Mouse (Mus musculus) hindbrain, embryonic 14.5 days (tissue): Measurements from ENCODE around the gene Spg21. TPM values are rescaled to one million over a fixed set of nuclear protein-coding genes. Genes with fewer than 3 reads are reported as not detected.

Source experiments
- ATAC-seq: fragments of 200-750 bp; cut with Nextera tagmentation; 2 replicates; pipeline ENCODE4 v1.8.0; 2017; ENCODE audit warnings: moderate number of reproducible peaks, mild to moderate bottlenecking, moderate TSS enrichment, moderate library complexity; ENCODE audit not compliant: low FRiP score
- DNase-seq: peaks from one replicate; pipeline ENCODE4 v3.0.0-alpha.2; 2015; ENCODE audit warnings: low spot score
- H3K27ac ChIP-seq: fragments of 300-500 bp; sonication (generic); 2 replicates; pipeline ENCODE4 v1.5.1; 2014; ENCODE audit warnings: mild to moderate bottlenecking, moderate library complexity
- H3K27me3 ChIP-seq: fragments of 300-500 bp; sonication (generic); 2 replicates; pipeline ENCODE4 v1.6.1; 2014; ENCODE audit warnings: mild to moderate bottlenecking, low read length, mixed read lengths; ENCODE audit not compliant: control insufficient read depth, insufficient read depth
- H3K36me3 ChIP-seq: fragments of 300-500 bp; sonication (generic); replicated peaks from 2 replicates; pipeline ENCODE4 v1.6.1; 2014; ENCODE audit not compliant: control insufficient read depth, insufficient read depth
- H3K4me1 ChIP-seq: fragments of 300-500 bp; sonication (generic); replicated peaks from 2 replicates; pipeline ENCODE4 v1.6.1; 2014; ENCODE audit warnings: antibody characterized with exemption, low read length, mixed read lengths; ENCODE audit not compliant: control insufficient read depth, insufficient read depth
- H3K4me2 ChIP-seq: fragments of 300-500 bp; sonication (generic); replicated peaks from 2 replicates; pipeline ENCODE4 v1.6.1; 2014; ENCODE audit warnings: mild to moderate bottlenecking, moderate library complexity
- H3K4me3 ChIP-seq: fragments of 300-500 bp; sonication (generic); replicated peaks from 2 replicates; pipeline ENCODE4 v1.5.1; 2014; ENCODE audit warnings: mild to moderate bottlenecking, low read length
- H3K9ac ChIP-seq: fragments of 300-500 bp; sonication (generic); 2 replicates; pipeline ENCODE4 v1.6.1; 2014
- H3K9me3 ChIP-seq: fragments of 300-500 bp; sonication (generic); 2 replicates; pipeline ENCODE4 v1.6.1; 2016; ENCODE audit warnings: low read length; ENCODE audit not compliant: control insufficient read depth
- WGBS: fragments of 180-500 bp; shearing (Covaris S2); extraction: QIAGEN DNeasy Blood & Tissue Kit; methylation state at CpG from one replicate; pipeline ENCODE4 v1.1.7; 2014; 5-methylcytosine and 5-hydroxymethylcytosine counted together
- polyA plus RNA-seq: library from polyadenylated mRNA; unstranded; fragments of >200 nt; fragmentation: Nextera tagmentation; extraction: Ambion mirVana; gene quantifications from 2 replicates; pipeline ENCODE4 v1.2.1, GENCODE M21; 2014

Gene Spg21
- polyA plus RNA-seq, 1 experiment from 2014 or later = 126 TPM

DNA sequence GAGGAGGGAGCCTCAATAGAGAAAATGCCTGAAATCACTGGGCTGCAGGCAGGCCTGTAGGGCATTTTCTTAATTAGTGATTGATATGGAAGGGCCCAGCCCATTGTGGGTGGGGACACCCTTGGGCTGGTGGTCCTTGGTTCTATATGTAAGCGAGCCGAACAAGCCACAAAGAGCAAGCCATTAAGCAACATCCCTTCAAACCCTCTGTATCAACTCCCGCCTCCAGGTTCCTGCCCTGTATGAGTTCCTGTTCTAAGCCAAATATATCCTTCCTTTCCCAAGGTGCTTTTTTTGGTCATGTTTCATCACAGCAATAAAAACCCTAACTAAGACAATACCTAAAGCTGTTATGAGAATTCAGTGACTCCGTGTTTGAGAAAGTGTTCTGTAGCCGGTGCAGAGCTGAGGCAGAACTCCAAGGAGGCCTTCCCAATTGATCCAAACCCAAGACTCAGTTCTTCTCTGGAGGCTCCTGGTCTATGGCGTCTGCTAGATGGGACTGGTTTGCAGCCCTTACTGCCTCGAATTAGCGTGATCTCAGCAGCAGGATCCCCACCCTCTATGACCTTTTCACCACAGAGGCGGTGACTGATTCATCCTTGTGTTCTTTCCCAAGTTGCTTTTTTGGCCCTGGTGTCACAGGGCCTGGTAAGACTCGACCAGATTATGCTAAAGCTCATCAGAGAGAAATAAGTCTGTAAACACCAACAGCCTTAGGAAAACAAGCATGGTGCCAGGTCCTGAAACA is 64.9 kb downstream of the Spg21 start:
- Histone ChIP-seq H3K27me3 (no peaks in the 10 kb centered on the region), H3K9ac (no peak overlapping the region), H3K4me3 (no peak overlapping the region), H3K36me3 (no peaks in the 10 kb centered on the region), H3K9me3 (no peaks in the 10 kb centered on the region), H3K4me1 (peaks cover 5% of the 10 kb centered on the region; the same call in 1 of the 2 replicates), H3K27ac (no peak overlapping the region), H3K4me2 (no peak overlapping the region)
- DNase-seq (no peak), ATAC-seq (no peak)
- 87% methylated on average over 10 of the region's 10 CpGs for WGBS

DNA sequence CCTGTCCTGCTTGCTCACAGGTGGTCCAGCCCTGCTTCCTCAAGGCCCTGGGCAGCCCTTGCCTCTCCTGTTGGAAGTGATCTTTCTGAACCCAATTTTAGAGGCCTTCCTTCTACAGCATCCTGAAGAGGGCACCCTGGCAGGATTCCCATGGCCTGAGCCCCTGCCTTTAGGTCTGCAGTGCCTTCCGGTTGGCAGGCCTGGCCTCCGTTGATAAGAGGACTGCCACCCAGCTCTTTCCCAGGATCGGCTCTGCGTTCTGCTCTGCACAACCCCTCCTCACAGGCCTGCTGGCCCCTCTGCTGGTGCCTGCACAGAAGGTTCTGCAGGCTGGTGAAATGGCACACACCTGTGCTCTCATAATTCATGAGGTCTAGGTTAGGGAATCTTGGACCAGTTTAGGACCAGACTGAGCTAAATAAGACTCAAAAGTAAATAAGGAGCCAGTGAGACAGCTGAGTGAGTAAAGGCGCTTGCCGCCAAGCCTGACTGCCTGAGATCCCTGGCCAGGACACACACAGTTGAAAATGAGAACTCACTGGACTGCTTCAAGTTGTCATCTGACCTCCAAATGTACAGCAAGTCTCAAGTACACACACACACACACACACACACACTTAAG is 67.8 kb downstream of the Spg21 start:
- Histone ChIP-seq H3K4me1 (no peaks in the 10 kb centered on the region), H3K27me3 (no peaks in the 10 kb centered on the region), H3K4me2 (no peak overlapping the region), H3K36me3 (no peaks in the 10 kb centered on the region), H3K9me3 (no peaks in the 10 kb centered on the region), H3K4me3 (no peak overlapping the region), H3K27ac (no peak overlapping the region), H3K9ac (no peak overlapping the region)
- DNase-seq (no peak), ATAC-seq (no peak)
- WGBS = 81% methylated on average over 6 of the region's 6 CpGs

DNA sequence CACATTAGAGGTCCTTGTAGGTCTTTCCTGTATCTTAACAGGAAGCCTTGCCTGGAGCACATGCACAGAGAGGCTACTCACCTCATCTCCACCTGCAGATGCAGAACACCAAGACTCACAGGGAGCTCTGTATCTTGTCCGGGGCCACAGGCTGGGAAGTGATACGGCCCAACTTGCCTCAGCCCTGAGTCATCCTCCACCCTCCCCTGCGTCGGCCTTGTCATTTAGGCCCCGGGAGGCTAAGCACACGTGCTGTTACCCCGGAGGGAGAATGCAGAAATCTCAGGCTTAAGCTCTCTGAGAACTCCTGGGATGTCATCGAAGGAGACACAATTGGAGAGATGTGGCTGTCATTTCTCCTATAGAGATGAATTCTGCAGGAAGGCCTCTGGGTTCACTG is 68.9 kb downstream of the Spg21 start:
- no peaks in the 10 kb centered on the region for H3K9me3 ChIP-seq
- no peak for DNase-seq
- no peak overlapping the region for H3K9ac ChIP-seq
- no peak overlapping the region for H3K4me3 ChIP-seq
- no peaks in the 10 kb centered on the region for H3K36me3 ChIP-seq
- 59% methylated on average over 8 of the region's 8 CpGs for WGBS
- no peaks in the 10 kb centered on the region for H3K4me1 ChIP-seq
- no peak overlapping the region for H3K27ac ChIP-seq
- H3K27me3 ChIP-seq = no peaks in the 10 kb centered on the region
- no peak for ATAC-seq
- H3K4me2 ChIP-seq = no peak overlapping the region

DNA sequence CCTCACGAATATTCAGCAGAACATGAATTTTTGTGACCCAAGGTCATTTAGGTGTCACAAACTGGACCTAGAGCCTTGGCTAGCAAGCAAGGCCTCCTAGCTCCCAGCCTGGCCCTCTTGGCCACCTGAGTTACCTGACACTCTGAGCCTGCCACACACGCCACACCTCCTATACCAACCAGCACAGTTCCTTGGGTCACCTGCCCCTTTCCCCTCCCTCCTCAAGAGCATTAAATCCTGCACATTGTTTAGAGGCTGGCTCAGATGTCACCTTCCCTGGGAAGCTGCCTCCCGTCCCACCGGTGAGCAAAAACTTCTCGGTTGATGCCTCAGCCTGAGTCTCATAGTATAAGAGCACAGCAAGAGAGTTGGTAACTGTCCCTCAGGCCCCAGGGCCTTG is 70.5 kb downstream of the Spg21 start:
- no peak overlapping the region for H3K27ac ChIP-seq
- ATAC-seq (no peak), DNase-seq (no peak)
- H3K27me3 ChIP-seq = no peaks in the 10 kb centered on the region
- H3K4me3 ChIP-seq = no peak overlapping the region
- H3K36me3 ChIP-seq = no peaks in the 10 kb centered on the region
- no peaks in the 10 kb centered on the region for H3K4me1 ChIP-seq
- no peak overlapping the region for H3K4me2 ChIP-seq
- no peak overlapping the region for H3K9ac ChIP-seq
- no peaks in the 10 kb centered on the region for H3K9me3 ChIP-seq
- WGBS = 85% methylated on average over 5 of the region's 5 CpGs

DNA sequence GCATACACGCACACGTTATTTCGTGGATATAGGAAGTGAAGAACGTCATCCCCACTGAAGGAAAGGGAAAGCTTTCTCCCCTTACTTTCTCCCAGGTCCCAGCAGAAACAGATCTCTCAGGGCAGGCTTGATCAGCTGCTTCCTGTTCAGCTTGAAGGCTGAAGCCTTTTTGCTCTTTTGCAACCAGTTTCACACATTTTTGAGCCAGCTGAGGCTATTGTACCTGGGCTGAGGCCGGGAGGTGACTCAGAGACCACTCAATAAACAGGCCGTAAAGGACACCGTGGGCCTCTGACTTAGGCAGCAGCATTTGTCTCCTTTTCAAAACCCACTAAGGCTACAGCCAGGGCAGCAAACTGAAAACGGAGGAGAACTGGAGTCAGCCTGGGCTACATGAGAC is 72.2 kb downstream of the Spg21 start:
- Histone ChIP-seq H3K9ac (no peak overlapping the region), H3K4me1 (no peaks in the 10 kb centered on the region), H3K27ac (no peak overlapping the region), H3K4me2 (no peak overlapping the region), H3K27me3 (no peaks in the 10 kb centered on the region), H3K9me3 (no peaks in the 10 kb centered on the region), H3K36me3 (no peaks in the 10 kb centered on the region), H3K4me3 (no peak overlapping the region)
- ATAC-seq (no peak), DNase-seq (no peak)
- 86% methylated on average over 8 of the region's 8 CpGs for WGBS

DNA sequence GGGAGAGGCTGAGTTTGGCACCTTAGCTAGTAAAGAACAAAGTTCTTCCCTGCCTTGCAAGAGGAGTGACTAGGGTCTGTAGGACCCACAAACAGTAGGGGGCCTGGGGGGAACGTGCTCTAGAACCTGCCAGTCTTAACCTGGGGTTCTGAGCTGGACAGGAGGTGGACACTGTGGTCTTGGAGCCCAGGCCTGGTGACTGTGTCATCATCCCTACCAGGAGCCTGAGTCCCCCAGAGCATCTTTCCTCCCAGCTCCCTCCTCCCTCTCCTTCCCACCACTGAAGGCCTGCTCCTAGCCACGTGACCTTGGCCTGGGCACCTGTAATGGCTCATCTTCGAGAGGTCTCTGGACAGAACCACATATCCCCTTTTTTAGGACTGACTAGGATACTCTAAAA is 73.4 kb downstream of the Spg21 start:
- 84% methylated on average over 3 of the region's 3 CpGs for WGBS
- Histone ChIP-seq H3K27ac (no peak overlapping the region), H3K4me1 (no peaks in the 10 kb centered on the region), H3K9me3 (no peaks in the 10 kb centered on the region), H3K27me3 (no peaks in the 10 kb centered on the region), H3K9ac (no peak overlapping the region), H3K4me2 (no peak overlapping the region), H3K4me3 (no peak overlapping the region), H3K36me3 (no peaks in the 10 kb centered on the region)
- ATAC-seq = no peak
- DNase-seq = no peak

DNA sequence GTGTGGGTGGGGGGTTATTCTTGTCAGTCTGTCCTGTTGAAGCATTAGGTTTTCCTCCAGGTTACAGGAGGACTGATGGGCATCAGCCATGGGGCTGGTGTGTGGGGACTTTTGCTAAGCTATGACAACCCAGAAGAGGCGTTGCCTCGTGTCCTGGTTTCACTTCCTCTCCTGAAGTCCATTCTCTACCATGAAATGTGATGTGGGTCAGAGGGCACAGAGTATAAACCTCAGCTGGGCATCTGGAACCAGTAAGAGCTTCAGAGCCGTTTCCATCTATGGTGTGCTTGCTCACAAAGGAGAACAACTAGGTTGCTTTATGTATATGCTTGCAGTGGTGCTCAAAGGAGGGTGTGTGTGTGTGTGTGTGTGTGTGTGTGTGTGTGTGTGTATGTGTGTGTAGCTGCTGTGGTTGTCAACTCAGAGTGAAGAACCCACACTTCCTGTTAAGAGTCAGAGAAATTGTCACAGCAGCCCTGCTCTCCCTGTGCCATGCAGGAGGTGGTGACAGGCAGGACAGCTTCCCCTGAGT is 74.5 kb downstream of the Spg21 start:
- 80% methylated on average over 3 of the region's 3 CpGs for WGBS

DNA sequence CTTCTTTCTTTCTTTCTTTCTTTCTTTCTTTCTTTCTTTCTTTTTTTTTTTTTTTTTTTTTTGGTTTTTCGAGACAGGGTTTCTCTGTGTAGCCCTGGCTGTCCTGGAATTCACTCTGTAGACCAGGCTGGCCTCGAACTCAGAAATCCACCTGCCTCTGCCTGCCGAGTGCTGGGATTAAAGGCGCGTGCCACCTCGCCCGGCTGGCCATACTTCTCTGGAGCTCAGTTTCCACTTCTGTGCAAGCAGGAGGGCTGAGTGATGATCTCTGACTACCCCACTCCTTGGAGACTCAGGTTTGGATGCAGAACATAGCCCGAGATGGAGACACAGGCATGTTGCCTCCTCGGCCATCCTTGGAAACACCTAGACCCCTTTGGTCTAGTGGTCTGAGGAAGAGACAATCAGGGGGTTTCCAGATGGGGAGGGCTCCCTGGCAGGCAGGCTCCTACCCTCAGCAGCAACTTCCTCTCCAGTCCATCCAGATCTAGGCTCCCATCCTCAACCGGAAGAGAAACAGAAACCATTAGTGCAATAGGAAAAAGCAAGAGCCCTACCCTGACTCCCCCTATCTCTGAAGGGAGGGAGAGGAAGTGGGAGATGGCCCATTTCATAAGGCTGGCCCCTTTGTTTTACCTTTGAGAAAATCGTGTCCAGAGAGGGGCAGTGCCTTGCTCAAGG is 75.2 kb downstream of the Spg21 start:
- WGBS = 87% methylated on average over 10 of the region's 11 CpGs
- H3K27ac ChIP-seq = no peak overlapping the region
- no peaks in the 10 kb centered on the region for H3K4me1 ChIP-seq
- no peaks in the 10 kb centered on the region for H3K9me3 ChIP-seq
- DNase-seq (no peak), ATAC-seq (no peak)
- H3K4me2 ChIP-seq = no peak overlapping the region
- no peak overlapping the region for H3K9ac ChIP-seq
- H3K4me3 ChIP-seq = no peak overlapping the region
- no peaks in the 10 kb centered on the region for H3K27me3 ChIP-seq
- H3K36me3 ChIP-seq = no peaks in the 10 kb centered on the region

More for the DNA sequence above, 74.5 kb downstream of the Spg21 start:
- no peak for ATAC-seq
- Histone ChIP-seq H3K4me2 (no peak overlapping the region), H3K9ac (no peak overlapping the region), H3K27me3 (no peaks in the 10 kb centered on the region), H3K4me3 (no peak overlapping the region), H3K4me1 (no peaks in the 10 kb centered on the region), H3K27ac (no peak overlapping the region), H3K36me3 (no peaks in the 10 kb centered on the region), H3K9me3 (no peaks in the 10 kb centered on the region)
- DNase-seq = no peak

DNA sequence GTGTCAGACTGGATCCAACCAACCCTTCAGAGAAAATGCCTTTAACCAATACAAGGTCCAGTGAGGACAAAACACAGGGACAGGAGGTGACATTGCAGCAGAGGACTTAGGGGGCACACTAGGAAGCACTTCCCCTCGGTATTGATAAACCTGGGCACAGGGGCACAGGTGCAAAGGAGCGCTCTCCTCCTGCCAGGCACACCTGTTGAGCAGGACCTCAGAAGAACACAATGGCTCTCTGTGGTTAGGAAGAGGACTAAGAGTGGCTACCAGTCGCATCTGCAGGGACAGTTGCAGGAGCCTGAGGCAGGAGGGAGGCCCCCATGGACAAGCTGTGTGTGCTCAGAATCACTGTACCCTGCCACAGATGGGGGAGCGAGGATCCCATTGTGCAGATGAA is 75.7 kb downstream of the Spg21 start:
- Histone ChIP-seq H3K9me3 (no peaks in the 10 kb centered on the region), H3K27me3 (no peaks in the 10 kb centered on the region), H3K9ac (no peak overlapping the region), H3K36me3 (no peaks in the 10 kb centered on the region), H3K4me2 (no peak overlapping the region), H3K27ac (no peak overlapping the region), H3K4me3 (no peak overlapping the region), H3K4me1 (no peaks in the 10 kb centered on the region)
- no peak for DNase-seq
- no peak for ATAC-seq
- WGBS = 74% methylated on average over 4 of the region's 4 CpGs
